Mouse (Mus musculus) right cerebral cortex, postnatal 10 days (tissue): ENCODE measurements at regions not wholly inside any gene's neighbourhood (a gene's known extent, or its start where the extent isn't known, plus 50 kb on each side); places are given as distances from the start of the nearest gene placed in this dataset.

Experiments
- DNase-seq, 2 experiments: peaks; one replicate each; pipeline ENCODE4 v3.0.0; 2021; ENCODE audit warnings: low spot score in 2 of 2

DNA sequence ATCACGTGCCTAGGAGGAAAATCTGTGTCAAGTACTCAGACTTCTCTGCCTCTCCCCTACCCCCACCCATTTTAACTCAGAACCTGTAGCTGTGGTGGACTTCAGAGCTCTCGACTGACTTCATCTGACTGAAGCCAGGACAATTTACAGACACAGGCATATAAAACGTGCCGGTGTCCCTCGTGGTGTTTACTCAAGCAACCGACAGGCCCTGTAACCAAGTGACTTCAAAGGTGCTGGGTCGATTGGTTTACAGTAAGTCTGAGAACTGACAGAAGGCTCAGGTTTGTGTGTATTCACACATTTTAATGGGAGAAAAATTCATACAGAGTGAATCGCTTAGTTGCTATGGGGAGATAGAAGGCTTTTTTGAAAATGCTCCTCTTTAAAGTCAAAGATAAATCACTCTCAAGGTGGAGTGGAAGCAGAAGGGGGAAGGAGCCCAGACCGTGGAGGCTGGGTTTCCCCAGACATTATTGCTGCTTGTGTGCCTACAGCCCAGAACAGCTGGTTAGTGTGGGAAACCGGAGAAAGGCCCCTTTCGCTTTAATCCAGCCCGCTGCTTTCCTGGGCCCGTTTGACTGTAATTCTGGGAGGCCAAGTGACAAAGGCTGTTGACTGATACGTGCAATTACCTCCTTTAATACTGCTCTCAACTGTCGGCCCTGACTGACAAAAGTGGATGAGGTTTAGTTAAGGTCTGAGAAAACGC, 218.6 kb downstream of the Sox2 start:
- DNase-seq, result no peak

DNA sequence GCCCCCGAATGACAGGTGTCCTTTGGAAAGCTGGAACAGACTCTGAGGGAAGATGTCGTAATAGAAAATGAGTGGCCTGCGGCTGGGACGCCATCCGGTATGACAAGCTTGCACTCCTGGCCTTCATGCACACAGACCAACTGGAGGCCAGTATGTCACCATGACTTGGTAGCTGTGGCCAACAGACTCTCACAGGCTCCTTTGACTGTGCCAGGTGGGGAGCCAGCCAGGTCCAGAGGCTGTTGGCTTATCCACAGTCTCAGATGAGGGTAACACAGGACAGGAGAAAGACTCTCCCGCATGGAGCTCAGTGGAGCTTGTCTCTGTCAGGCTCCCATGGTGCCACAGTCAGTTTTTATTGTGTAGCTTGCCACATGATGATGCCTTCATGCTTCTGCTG, 219.7 kb downstream of the Sox2 start:
- no peak for DNase-seq

DNA sequence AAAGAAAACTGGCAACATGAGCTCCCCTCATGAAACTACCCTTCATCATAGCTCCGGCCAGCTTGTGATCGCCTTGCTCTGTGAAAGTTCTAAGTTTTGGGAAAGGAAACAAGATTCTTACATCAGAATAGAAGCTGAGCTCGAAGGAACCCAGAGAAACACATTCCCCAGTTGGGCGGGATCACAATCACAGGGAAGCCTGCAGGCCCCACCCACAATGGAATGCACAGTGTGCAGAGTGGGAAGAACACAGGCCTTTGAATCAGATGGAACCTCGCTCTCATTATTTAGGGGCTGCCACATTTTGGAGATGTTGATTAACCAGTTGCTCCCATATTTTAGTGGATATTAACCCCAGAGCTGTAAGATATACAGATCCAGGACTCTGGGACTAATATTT, 234.9 kb downstream of the Sox2 start:
- DNase-seq, result no peak

GRCm38 (mm10) chr3:34893381-34893780, 243.2 kb downstream of the Sox2 start:
- no peak for DNase-seq

DNA sequence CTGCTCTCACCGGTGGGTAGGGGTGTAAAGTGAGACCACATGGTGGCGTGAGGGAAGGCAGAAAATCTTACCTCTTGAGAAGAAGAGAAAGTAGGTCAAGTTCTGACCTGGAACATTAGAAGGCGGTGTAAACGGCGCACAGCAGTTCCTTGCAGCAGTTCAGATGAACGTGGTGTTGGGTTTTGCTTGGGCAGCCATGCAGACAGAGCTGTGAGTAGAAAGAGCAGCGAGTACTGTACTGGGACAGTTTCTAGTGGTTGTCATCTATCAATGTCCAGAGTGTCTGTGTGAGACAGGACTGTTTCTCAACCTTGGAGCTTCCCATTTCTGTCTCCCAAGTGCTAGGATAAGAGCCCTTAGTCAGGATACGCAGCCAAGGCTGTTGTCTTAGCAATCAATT, 252.9 kb downstream of the Sox2 start:
- DNase-seq, result no peak

DNA sequence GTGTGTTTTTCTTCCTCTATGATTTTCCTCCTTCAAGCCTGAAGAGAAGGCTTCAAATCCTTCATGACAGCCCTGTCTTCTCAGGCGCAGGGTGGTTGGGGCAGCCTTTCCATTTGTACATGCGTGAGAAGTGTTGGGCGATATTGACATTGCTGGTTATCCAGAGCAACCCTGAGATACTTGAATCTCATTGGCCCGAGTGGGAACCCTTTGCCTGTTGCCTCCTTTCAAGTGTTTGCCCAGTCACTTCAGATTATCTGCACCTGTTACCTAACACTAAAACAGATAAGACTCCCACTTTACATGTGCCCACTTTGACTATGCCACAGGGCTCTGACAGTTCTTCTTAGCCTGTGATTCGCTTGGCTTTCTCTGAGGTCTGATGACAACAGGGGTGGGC, 258.3 kb downstream of the Sox2 start:
- no peak for DNase-seq

DNA sequence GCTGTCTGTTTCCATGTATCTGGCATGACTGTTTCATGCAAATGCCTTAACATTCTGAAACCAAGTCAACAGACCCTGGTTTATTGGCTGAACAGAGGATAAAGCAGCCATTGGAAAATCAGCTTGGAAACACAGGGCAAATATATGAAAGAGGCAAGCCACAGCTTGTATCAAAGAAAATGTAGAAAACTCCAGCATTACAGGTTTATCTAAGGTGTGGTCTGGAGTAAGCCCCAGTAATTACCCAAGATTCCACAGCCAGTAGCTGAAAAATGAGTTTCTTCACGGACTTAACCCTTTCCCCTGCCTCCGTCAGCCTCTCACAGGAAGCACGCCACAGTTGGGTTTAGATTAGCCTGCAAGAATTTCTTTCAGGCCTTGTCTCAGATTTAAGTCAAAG, 259.1 kb downstream of the Sox2 start:
- no peak for DNase-seq

- no peak for DNase-seq
Observed at GRCm38 (mm10) chr3:34918326-34918932, 268.2 kb downstream of the Sox2 start.

- DNase-seq, result no peak
Observed at GRCm38 (mm10) chr3:34920497-34920896, 270.3 kb downstream of the Sox2 start.

DNA sequence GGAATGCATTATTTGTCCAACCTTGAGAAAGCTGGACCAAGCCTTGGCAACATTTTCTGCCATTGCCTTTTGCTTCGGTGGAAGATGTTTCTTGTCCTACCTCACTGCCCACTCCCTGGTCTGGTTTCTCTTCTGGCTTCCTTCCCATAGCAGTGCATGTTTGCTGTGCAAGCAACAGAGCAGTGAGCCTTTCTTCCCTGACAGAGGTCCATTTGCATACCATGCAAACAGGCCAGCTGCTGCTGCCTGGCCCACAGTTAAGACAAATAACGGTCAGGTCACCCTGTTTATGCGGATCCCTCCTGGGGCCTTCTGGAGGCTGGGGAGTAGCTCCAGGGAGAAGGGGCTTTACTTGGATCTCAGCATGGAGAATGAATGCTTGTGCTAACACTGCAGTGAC, 299.7 kb downstream of the Sox2 start:
- no peak for DNase-seq

GRCm38 (mm10) chr3:34956183-34956582, 306.0 kb downstream of the Sox2 start:
- DNase-seq, result no peak

- no peak for DNase-seq
Observed at GRCm38 (mm10) chr3:34959044-34959521, 308.9 kb downstream of the Sox2 start.

DNA sequence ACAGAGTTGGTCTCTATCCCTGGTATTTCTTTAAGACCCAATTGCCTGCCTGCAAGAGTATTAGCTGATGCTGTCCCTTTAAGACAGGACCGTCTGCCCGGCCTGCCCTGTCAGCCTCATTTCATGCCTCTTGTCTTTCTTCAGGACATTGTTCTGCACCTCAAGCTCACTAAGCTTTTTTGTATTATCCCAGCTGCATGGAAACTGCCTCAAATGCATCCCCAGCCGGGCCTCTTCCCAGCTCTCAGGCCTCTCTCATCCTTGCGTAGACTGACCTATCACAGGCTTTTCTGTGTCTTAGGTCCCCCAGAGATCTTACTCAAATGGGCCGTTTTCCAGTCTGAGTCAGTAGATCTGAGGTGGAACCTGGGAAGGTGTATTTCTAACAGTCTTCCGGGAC, 316.2 kb downstream of the Sox2 start:
- peak in 1 of 2 experiments; percentile 2 for DNase-seq

- no peak for DNase-seq
Observed at GRCm38 (mm10) chr3:34967911-34968310, 317.7 kb downstream of the Sox2 start.

- peak in 1 of 2 experiments; percentile 10 for DNase-seq
Observed at GRCm38 (mm10) chr3:34971536-34971935, 321.3 kb downstream of the Sox2 start.

- no peak for DNase-seq
Observed at GRCm38 (mm10) chr3:34974371-34974770, 324.2 kb downstream of the Sox2 start.
